Mouse (Mus musculus) kidney, adult 2 months (tissue): ENCODE data around the gene Cbr2. TPM values are rescaled to one million over a fixed set of nuclear protein-coding genes. Genes with fewer than 3 reads are reported as not detected.
A peak's percentile ranks its signal among the peaks of the same experiment; 100 is the strongest.
"Not testable (repeated sequence)": the region's sequence is repeated elsewhere in the genome, so short reads cannot be mapped to it uniquely, and the experiment has no call there.

Experiments
- DNase-seq: peaks from one replicate; pipeline ENCODE4 v3.0.0; 2021
- H3K27ac ChIP-seq: fragments of 200-500 bp; 2 replicates; pipeline ENCODE4 v1.5.1; 2012; ENCODE audit warnings: low read depth, low read length, control low read depth, inconsistent platforms; ENCODE audit not compliant: insufficient read depth
- H3K27me3 ChIP-seq: fragments of 200-500 bp; replicated peaks from 2 replicates; pipeline ENCODE4 v1.6.1; 2012; ENCODE audit warnings: mild to moderate bottlenecking, moderate library complexity, low read length, inconsistent platforms; ENCODE audit not compliant: control insufficient read depth, insufficient read depth
- H3K36me3 ChIP-seq: fragments of 200-500 bp; 2 replicates; pipeline ENCODE4 v1.6.1; 2012; ENCODE audit warnings: mild to moderate bottlenecking, moderate library complexity, low read length, inconsistent platforms; ENCODE audit not compliant: control insufficient read depth, insufficient read depth
- H3K4me1 ChIP-seq: fragments of 200-500 bp; 2 replicates; pipeline ENCODE4 v1.6.1; 2011; ENCODE audit warnings: low read length; ENCODE audit not compliant: control insufficient read depth, insufficient read depth
- H3K4me3 ChIP-seq: fragments of 200-500 bp; 2 replicates; pipeline ENCODE4 v1.5.1; 2011; ENCODE audit warnings: mild to moderate bottlenecking, low read depth, low read length, control low read depth; ENCODE audit not compliant: insufficient read depth
- CTCF ChIP-seq: fragments of 200-500 bp; conservative IDR thresholded peaks from 2 replicates; pipeline ENCODE4 v1.5.1; 2011; ENCODE audit warnings: low read depth, mild to moderate bottlenecking, control low read depth, low read length, moderate library complexity, mixed read lengths; ENCODE audit not compliant: insufficient read depth, insufficient read length
- POLR2A ChIP-seq: fragments of 200-500 bp; IDR thresholded peaks from one replicate; pipeline ENCODE4 v1.6.1; 2011; ENCODE audit warnings: low read depth, low read length, control low read depth
- WGBS: fragments of 180-500 bp; shearing (Covaris S2); methylation state at CpG from one replicate; pipeline ENCODE4 v1.1.7; 2018; 5-methylcytosine and 5-hydroxymethylcytosine counted together
- polyA plus RNA-seq: library from polyadenylated mRNA; depleted of rRNA; stranded (reverse); fragments of >200 nt; gene quantifications from 2 replicates; pipeline ENCODE4 v1.2.3, GENCODE M21; 2012

Cbr2 gene
- polyA plus RNA-seq, 1 experiment = 31.3 TPM

DNA sequence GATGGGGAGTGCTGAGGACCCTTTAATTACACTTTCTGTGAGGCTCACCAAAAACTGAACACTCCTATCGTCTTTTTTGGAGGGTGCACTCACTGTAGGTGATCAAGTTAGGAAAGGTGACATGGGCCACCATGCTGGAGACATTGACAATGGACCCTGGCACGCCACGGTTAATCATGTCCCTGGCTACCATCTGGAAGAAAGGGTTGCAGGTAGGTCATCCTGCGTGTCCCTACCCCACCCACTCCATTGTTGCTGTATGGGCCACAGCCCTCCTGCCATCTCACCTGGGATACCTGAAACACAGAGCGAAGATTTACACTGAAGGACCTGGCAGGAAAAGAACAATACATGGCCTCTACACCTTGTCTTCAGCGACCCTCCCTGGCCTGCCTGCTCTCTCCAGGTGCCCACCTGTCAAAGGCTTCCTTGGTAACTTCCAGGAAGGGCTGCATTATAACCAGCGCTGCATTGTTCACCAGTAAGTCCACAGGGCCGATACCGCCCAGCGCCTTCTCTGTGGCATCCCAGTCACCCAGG is 1.5 kb downstream of the Cbr2 start:
- WGBS = 95% methylated on average over 10 of the region's 10 CpGs
- H3K4me3 ChIP-seq = no peak overlapping the region
- TF ChIP-seq POLR2A (no peak), CTCF (no peak)

DNA sequence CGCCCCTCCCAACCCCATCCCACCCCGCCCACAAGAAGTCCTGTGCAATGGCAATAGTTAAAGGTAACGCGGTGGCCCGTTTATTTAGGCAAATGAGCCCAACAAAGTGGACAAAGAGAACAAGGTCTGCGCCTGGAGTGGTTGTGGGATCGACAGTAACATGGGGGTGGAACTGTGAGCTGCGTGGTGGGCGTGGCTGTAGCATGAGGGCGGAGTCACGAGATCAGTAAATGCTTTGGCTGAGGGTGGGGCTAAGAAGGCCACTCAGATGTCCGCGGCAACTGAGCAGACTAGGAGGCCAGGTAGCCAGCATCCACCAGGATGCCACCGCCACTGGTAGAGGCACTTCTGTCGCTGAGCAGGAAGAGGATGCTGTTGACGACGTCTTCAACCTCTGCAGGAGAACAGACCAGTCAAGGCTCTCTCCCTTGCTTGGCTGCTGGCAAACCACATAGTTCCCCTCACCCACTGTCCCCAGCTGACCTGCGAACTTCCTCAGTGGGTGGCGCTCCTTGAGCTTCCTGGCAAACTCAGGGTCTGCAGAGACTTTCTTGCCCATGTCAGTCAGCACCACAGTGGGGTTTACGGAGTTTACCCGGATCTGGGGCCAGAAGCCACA is 2.4 kb downstream of the Cbr2 start:
- DNase-seq = peak; percentile 67
- H3K4me1 ChIP-seq, H3K36me3 ChIP-seq, H3K4me3 ChIP-seq, H3K27ac ChIP-seq, H3K27me3 ChIP-seq: not testable (repeated sequence)
- 10% methylated on average over 18 of the region's 21 CpGs for WGBS

More for the DNA sequence above, 1.5 kb downstream of the Cbr2 start:
- no peak overlapping the region for H3K27ac ChIP-seq
- H3K4me1 ChIP-seq = peaks cover 8% of the 10 kb centered on the region; the same call in 1 of the 2 replicates
- DNase-seq = no peak
- H3K27me3 ChIP-seq = no peaks in the 10 kb centered on the region
- H3K36me3 ChIP-seq = peaks cover 2% of the 10 kb centered on the region; the same call in 1 of the 2 replicates

DNA sequence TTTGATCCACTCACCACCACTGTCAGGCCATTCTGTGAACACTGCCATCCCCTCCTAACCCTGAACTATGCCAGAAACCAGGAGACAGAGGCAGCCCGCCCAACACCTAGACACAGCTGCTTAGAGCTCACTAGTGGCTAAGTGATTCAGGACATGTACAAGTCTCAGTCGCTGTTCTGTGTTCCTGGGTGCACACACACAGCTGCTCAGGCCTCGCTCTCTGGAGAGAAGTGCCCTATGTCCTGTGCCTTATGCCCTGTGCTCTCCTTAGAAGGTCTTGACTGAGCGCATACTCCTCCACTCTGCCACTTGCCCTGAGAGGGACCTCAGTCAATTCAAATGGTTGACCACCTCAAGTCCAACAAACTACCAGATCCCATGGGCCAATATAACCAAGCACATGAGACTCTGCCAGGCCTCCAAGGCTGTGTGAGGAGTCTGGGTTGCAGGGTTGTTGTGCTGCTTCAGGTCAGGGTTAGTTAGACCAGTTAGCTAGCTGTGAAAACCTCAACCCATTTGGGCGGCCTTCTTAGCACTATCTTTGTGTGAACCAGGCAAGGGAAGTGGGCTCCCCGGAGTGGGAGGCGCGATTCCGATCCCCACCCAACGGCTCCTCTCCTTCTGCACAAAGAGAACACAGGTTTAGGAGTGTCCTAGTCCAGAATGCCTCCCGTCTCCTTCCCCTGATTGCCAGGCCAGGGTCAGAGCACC is 3.2 kb downstream of the Cbr2 start:
- 86% methylated on average over 11 of the region's 11 CpGs for WGBS
- H3K27ac ChIP-seq = no peak overlapping the region
- peaks cover 2% of the 10 kb centered on the region; the same call in 1 of the 2 replicates for H3K36me3 ChIP-seq
- no peak overlapping the region for H3K4me3 ChIP-seq
- no peak for DNase-seq
- H3K4me1 ChIP-seq = peaks cover 8% of the 10 kb centered on the region; the same call in 1 of the 2 replicates
- TF ChIP-seq CTCF (no peak), POLR2A (no peak)
- H3K27me3 ChIP-seq = no peaks in the 10 kb centered on the region

DNA sequence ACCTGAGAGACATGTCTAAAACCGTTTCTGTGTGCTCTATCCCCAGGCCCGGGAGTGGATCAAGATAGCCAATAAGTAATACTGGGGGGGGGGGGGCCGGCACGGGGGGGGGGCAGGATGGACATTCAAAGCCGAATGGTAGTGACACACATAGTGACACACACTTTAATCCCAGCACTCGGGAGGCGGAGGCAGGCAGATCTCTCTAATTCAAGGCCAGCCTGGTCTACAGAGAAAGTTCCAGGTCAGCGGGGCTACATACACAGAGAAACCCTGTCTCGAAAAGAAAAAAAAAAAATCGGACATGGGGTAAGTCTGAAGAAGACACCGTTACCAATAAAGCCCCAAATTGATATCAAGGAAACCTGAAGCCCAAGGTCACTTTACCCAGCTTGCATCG is 4.3 kb downstream of the Cbr2 start:
- Histone ChIP-seq H3K27me3 (no peaks in the 10 kb centered on the region), H3K4me3 (no peak overlapping the region), H3K4me1 (peaks cover 5% of the 10 kb centered on the region; the same call in 1 of the 2 replicates), H3K36me3 (peaks cover 2% of the 10 kb centered on the region; the same call in 1 of the 2 replicates), H3K27ac (no peak overlapping the region)
- 46% methylated on average over 12 of the region's 12 CpGs for WGBS
- TF ChIP-seq CTCF = no peak
- TF ChIP-seq POLR2A = no peak
- DNase-seq = no peak

DNA sequence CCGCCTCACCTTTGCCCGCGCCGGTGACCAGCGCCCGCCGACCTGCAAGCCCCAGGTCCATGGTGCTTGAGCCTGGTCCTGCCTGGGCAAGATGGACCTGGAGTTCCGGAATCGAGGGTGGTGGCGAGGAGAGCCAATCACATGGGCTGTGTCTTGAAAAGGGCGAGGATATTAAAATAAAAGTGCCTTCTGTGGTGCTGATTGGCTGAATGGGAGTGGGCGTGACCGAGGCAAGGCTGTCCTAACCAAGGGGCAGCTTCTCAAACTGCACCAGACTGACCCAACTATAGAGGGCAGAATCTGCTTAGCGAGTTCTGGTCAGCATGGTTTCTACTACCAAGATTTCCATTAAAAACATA is 4.8 kb downstream of the Cbr2 start, which contains the start of gene Dcxr:
TSS of gene Dcxr (minus strand) at position 113 of the 359 bp plus-strand sequence.
- peaks cover 2% of the 10 kb centered on the region; the same call in 1 of the 2 replicates for H3K36me3 ChIP-seq
- WGBS = under 1% methylated on average over 14 of the region's 14 CpGs
- H3K4me1 ChIP-seq = peaks cover 7% of the 10 kb centered on the region; the same call in 1 of the 2 replicates
- peak; percentile 70 for TF ChIP-seq CTCF
- peak; percentile 88 for TF ChIP-seq POLR2A
- peak within 1 kb of the TSS; percentile 88 for H3K27ac ChIP-seq
- no peaks in the 10 kb centered on the region for H3K27me3 ChIP-seq
- DNase-seq = peak; percentile 99
- peak within 1 kb of the TSS; percentile 71 for H3K4me3 ChIP-seq

DNA sequence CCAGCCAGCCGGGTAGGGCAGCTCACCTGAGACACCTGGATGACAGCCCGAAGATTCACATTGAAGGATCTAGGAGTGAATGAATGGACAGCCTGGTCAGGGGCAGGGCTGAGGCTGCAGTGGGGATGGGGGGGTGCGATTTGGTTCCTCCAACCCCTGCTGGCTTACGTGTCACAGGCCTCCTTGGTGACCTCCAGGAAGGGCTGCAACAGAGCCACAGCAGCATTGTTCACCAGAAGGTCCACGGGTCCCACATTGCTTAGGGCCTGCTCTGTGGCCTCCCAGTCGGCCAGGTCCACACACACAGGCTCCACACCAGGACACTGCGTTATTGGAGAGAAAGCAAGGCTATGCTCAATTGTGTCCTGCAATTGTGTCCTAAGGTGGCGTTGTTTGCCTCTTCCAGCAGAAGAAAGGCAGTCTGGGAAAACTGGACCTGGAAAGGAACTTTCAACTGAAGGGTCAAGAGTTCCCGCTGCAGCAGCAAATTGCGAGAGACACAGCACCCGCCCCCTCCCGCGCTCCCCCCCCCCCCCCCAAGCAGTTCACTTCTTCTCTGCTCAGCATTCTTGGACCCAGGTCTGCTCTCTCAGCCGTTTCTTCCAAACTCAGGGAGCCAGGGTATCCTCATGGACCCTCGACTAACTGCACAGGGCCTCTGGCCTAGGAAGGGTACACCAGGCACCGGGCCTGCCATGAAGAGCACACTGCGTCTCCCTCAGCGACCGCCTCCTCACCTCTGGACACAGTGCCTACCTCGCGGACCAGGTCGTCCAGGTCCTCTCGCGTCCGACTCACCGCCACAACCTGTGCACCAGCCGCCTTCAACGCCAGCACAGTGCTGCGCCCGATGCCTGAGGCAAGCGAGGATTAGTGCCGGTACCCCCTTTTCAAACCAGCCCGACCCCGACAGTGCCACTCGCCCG is 5.4 kb downstream of the Cbr2 start:
- Histone ChIP-seq H3K27me3 (no peaks in the 10 kb centered on the region), H3K4me1 (peaks cover 11% of the 10 kb centered on the region; the same call in 1 of the 2 replicates), H3K27ac (peak overlapping the region; percentile 88), H3K4me3 (peak overlapping the region; percentile 71), H3K36me3 (peaks cover 2% of the 10 kb centered on the region; the same call in 1 of the 2 replicates)
- peak; percentile 82 for DNase-seq
- no peak for TF ChIP-seq POLR2A
- TF ChIP-seq CTCF = 0 out of 2 replicates have a peak, but pooled peaks have one; percentile 23
- WGBS = 13% methylated on average over 36 of the region's 36 CpGs
